Mouse (Mus musculus): Measurements from ENCODE around the gene Ap1s3. TPM values are rescaled to one million over a fixed set of nuclear protein-coding genes. Genes with fewer than 3 reads are reported as not detected.

Ap1s3 gene
- polyA plus RNA-seq (2015; fragmentation: Nextera tagmentation; extraction: Ambion mirVana) = 0.51 and 1.3 TPM in 2 replicates

DNA sequence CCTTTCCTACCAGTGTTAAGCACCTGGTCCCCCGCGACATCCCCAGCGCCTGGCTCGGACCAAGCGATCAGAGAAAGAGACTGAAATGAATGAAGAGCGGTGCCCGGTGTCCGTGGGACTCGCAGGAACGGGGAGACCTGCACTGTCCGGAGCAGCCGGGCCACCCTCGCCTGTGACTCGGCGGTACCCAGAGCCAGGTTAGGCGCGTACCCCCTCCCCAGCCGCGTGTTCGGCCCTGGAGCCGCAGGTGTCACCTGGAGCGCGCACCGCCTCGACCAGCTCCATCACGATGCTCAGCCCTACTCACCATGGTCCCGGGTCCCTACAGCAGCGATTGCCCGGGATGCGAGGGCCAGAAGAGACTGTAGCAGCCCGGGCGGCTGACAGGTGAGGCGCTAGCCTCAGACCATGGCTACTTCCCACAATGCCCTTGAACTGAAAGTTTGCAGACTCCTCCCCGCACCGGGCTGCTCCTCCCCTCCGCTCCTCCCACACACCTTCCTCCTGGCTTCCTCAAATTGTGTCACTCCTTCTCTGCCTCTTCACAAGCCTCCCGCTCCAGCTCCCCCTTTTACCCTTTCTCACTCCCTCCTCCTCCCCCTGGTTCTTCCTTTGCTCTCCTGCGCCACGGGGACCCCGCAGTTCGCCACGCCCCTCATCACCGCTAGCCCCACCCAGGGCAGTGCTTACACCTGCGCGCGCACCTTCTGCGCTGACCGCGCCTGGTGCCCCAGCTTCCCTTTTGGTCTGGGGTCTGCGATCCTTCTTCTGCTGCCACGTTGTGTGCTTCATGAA lies at the start of gene Ap1s3:
Gene Ap1s3 (minus strand): TSS at position 430 of the 795 bp plus-strand sequence.
- Histone ChIP-seq H3K36me3 (no peaks in the 10 kb centered on the region), H3K27ac (no peak within 1 kb of the TSS; the same call in 1 of the 2 replicates), H3K9me3 (no peaks in the 10 kb centered on the region), H3K9ac (peak within 1 kb of the TSS; percentile 73), H3K27me3 (peaks cover 29% of the 10 kb centered on the region), H3K4me3 (peak within 1 kb of the TSS; percentile 72), H3K4me1 (peaks cover 11% of the 10 kb centered on the region), H3K4me2 (peak within 1 kb of the TSS; percentile 97)
- peak; percentile 81 for ATAC-seq (ENCODE audit: insufficient number of reproducible peaks, insufficient read depth, low FRiP score, low TSS enrichment, low read depth)
- under 1% methylated on average over 51 of the region's 51 CpGs for WGBS

DNA sequence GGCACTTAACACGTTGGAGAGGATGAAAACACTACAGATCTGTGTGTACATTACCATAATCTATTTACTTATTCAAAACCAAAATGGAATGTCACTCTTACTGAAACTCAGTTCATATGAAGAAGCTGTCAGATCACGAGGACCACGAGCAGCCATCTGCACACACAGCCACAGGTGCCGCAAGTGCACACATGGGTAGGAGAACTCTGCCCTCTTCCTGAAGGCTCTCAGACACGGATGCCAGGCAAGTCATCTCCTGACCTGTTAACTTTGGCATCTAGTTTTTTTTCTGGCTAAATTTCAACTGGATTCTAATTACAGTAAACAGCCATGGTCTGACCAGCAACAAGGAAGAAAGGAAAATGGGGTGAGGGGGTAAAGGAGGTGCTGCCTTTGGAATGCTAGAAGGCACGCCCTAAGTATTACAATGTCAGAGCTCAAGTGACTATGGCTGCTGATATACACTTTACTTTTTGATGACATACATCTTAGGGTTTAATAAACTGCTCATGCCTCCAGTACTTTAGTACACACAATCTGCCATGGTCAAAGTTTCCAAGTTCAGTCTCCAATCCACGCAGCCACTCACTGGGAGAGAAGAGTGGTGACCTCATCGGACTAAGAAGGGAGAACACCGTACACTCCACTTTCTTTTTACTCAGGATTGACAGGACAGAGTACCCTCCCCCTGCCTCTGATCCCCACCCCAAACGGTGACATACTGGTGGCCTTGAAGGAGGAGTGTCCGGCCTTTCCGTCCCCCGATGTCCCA lies 42.6 kb upstream of the Ap1s3 start:
- H3K9me3 ChIP-seq = no peaks in the 10 kb centered on the region
- peaks cover 25% of the 10 kb centered on the region; the same call in 1 of the 2 replicates for H3K36me3 ChIP-seq
- peaks cover 11% of the 10 kb centered on the region; the same call in 1 of the 2 replicates for H3K4me1 ChIP-seq
- no peak overlapping the region for H3K4me3 ChIP-seq
- 87% methylated on average over 13 of the region's 13 CpGs for WGBS
- H3K27ac ChIP-seq = no peak overlapping the region
- H3K27me3 ChIP-seq = no peaks in the 10 kb centered on the region
- H3K4me2 ChIP-seq = no peak overlapping the region
- no peak for ATAC-seq (ENCODE audit: insufficient number of reproducible peaks, insufficient read depth, low FRiP score, low TSS enrichment, low read depth)
- H3K9ac ChIP-seq = no peak overlapping the region

DNA sequence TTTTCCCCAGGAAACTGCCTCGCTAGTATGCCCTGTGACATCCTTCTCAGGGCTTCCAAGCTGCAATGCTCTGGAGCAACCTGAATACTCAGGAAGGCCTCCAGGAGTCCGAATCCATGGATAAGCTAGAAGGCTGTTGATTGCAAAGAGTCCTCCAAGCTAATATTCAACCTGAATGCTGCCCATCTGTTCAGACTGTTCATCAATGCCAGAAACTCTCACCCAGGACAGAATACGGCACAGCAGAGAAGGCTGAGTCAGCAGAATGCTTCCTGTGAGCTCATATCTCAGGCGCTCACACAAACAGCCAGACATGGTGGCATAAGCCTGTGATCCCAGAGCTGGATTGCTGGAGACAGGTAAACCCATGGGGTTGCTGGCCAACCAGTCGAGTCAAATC lies 41.3 kb upstream of the Ap1s3 start:
- Histone ChIP-seq H3K4me3 (no peak overlapping the region), H3K4me1 (peaks cover 11% of the 10 kb centered on the region; the same call in 1 of the 2 replicates), H3K9me3 (no peaks in the 10 kb centered on the region), H3K27me3 (no peaks in the 10 kb centered on the region), H3K9ac (no peak overlapping the region), H3K4me2 (no peak overlapping the region), H3K27ac (no peak overlapping the region), H3K36me3 (peaks cover 26% of the 10 kb centered on the region; the same call in 1 of the 2 replicates)
- ATAC-seq (ENCODE audit: insufficient number of reproducible peaks, insufficient read depth, low FRiP score, low TSS enrichment, low read depth) = no peak
- WGBS = 82% methylated on average over 5 of the region's 5 CpGs

DNA sequence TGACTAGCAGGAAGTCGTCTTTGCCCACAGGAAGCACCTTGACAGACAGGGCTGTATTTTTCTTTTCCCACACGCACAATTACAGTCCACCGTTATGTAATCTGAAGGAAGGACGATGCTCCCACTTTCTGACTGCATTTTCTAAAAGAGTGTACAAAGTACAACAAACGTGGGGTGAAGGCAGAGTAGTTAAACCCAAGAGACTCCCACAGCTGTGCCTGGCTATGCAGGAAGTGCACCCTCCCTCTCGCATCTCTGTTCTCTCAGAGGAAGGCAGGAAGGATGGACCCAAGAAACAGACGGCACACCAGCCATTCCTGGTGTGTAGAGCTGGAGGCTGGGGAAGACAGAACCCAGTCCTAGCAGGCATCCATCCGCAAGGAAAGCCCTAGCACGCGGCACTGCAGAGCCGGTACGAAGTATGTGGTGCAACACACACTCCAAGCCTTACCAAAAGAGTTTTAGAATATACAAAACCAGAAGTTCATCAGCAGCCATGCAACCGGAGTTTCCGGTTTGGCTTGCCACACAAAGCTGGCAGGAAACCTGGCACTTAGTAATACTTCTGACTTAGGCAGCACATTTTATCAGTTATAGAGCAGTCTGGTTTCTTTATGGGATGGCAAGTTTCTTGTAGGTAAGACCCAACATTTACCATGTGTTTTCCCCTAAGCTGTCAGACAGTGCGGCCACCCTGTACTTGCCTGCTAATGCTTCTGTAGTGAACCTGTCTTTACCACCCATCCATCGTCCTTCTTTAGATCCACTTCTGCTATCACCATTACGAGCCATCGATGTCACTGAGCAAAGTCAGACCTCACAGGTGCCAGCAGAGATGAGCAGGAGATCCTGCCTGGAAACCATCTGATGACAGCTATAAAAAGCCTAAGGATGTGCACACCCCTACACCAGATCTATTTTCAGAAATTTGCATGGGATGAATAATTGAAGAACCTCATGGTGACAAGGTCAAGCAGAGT lies 39.7 kb upstream of the Ap1s3 start:
- H3K27ac ChIP-seq = peak overlapping the region; percentile 65
- H3K27me3 ChIP-seq = no peaks in the 10 kb centered on the region
- no peak overlapping the region for H3K9ac ChIP-seq
- no peak overlapping the region for H3K4me3 ChIP-seq
- WGBS = 69% methylated on average over 18 of the region's 18 CpGs
- H3K36me3 ChIP-seq = peaks cover 36% of the 10 kb centered on the region
- no peaks in the 10 kb centered on the region for H3K9me3 ChIP-seq
- no peak for ATAC-seq (ENCODE audit: insufficient number of reproducible peaks, insufficient read depth, low FRiP score, low TSS enrichment, low read depth)
- H3K4me1 ChIP-seq = peaks cover 11% of the 10 kb centered on the region; the same call in 1 of the 2 replicates
- no peak overlapping the region for H3K4me2 ChIP-seq

DNA sequence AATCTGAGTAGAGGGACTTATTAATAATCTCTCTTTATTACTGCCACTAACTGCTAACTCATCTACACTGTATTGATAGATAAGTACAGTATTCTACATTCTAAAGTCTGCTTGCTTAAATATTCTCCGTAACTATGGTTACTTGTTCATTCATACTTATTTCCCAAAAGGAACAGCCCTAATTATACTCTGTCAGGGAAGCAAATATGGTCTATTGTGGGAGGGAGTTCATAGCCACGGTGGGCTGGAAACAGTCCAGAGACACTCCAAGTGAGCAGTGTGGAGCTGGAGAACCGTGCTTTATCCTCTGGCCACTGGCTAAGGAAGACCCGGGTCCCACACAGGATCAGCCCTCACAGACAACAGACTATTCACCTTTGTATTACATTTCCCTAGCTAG lies 38.9 kb upstream of the Ap1s3 start:
- WGBS = 61% methylated on average over 4 of the region's 4 CpGs

DNA sequence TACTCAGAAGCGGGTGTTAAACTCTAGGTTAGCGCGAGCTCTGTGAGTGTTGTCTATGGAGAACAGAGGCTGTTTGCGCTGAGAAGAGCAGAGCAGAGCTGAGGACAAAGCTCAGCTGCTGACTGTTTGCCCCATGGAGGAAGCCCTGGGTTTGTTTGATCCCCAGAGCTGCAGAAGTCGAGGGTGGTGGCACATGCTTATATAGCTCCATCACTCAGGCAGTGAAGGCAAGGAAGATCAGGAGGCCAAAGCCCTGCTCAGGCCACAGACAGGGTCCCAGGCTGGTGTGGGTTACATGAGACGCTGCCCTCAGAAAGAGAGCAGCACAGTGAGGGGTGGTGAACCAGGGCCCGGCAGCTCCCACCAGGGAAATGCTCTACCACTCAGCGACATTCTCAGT lies 38.4 kb upstream of the Ap1s3 start:
- Histone ChIP-seq H3K4me2 (no peak overlapping the region), H3K27me3 (no peaks in the 10 kb centered on the region), H3K36me3 (peaks cover 43% of the 10 kb centered on the region), H3K9ac (no peak overlapping the region), H3K4me1 (peaks cover 11% of the 10 kb centered on the region; the same call in 1 of the 2 replicates), H3K9me3 (no peaks in the 10 kb centered on the region), H3K4me3 (no peak overlapping the region), H3K27ac (0 out of 2 replicates have a peak overlapping the region, but pooled peaks have one; percentile 28)
- 79% methylated on average over 8 of the region's 8 CpGs for WGBS
- ATAC-seq (ENCODE audit: insufficient number of reproducible peaks, insufficient read depth, low FRiP score, low TSS enrichment, low read depth) = no peak

More for the DNA sequence above, 38.9 kb upstream of the Ap1s3 start:
- Histone ChIP-seq H3K4me3 (no peak overlapping the region), H3K27ac (0 out of 2 replicates have a peak overlapping the region, but pooled peaks have one; percentile 65), H3K4me1 (peaks cover 11% of the 10 kb centered on the region; the same call in 1 of the 2 replicates), H3K9ac (no peak overlapping the region), H3K27me3 (no peaks in the 10 kb centered on the region), H3K4me2 (no peak overlapping the region), H3K36me3 (peaks cover 40% of the 10 kb centered on the region), H3K9me3 (no peaks in the 10 kb centered on the region)
- ATAC-seq (ENCODE audit: insufficient number of reproducible peaks, insufficient read depth, low FRiP score, low TSS enrichment, low read depth) = no peak

DNA sequence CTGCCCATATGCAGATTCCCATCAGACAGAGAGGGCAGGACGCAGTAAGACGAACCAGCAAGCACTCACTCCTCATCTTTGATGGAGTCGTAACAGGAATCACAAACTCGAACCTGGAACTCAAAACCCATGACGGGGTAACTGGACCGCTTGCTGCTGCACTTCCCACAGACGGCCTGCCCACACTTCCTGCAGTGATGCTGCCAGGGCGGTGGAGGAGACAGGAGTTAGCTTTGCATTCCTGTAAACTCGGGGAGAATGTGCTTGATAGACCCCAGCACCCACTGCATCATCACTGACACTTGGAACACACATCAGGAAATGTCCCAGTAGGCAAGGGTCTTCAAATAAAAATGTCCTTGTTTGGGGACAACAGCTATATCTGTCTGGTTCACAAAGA lies 35.6 kb upstream of the Ap1s3 start:
- peaks cover 11% of the 10 kb centered on the region; the same call in 1 of the 2 replicates for H3K4me1 ChIP-seq
- 89% methylated on average over 9 of the region's 9 CpGs for WGBS
- peaks cover 36% of the 10 kb centered on the region for H3K36me3 ChIP-seq
- H3K4me3 ChIP-seq = no peak overlapping the region
- H3K27me3 ChIP-seq = no peaks in the 10 kb centered on the region
- H3K9me3 ChIP-seq = no peaks in the 10 kb centered on the region
- no peak for ATAC-seq (ENCODE audit: insufficient number of reproducible peaks, insufficient read depth, low FRiP score, low TSS enrichment, low read depth)
- H3K9ac ChIP-seq = no peak overlapping the region
- no peak overlapping the region for H3K27ac ChIP-seq
- H3K4me2 ChIP-seq = no peak overlapping the region

DNA sequence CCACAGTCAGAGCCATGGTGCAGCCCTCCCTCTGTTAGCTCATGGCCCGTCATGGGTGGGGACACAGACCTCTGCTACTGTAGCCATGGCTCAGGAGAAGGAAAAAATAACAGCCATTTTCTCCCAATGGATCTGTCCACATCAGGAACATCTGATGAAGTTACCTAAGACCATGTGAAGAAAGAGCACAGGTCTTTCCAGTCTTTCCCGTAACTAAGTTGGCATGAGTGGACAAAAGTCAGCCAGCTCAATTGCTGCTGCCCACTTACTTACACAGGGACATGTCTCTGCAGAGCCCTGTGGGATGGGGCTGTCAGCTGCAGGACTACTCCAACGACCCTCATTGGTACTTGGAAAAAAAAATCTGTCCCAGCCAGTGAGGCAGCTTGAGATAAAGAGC lies 34.9 kb upstream of the Ap1s3 start:
- Histone ChIP-seq H3K4me1 (peaks cover 11% of the 10 kb centered on the region; the same call in 1 of the 2 replicates), H3K27ac (no peak overlapping the region), H3K9ac (no peak overlapping the region), H3K9me3 (no peaks in the 10 kb centered on the region), H3K4me2 (no peak overlapping the region), H3K27me3 (no peaks in the 10 kb centered on the region), H3K4me3 (no peak overlapping the region), H3K36me3 (peaks cover 34% of the 10 kb centered on the region)
- ATAC-seq (ENCODE audit: insufficient number of reproducible peaks, insufficient read depth, low FRiP score, low TSS enrichment, low read depth) = no peak
- 83% methylated on average over 3 of the region's 3 CpGs for WGBS

DNA sequence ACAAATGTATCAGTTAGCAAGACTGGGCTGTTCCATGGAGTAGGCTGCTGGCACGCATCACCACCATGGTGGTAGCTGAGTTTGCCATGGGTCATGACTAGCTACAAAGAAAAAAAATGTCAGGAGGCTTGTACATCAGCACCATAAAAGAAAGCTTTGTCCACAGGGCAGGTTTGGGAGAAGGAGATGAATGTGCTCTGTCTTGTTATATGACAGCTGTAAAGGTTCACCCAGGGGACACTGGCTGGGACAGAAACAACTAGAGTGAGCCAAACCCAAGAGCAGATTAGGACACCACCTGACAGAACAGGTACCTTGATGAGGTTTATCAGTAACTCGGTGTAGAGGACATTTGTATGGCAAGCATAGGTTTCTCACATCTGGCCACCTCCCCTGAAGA lies 32.9 kb upstream of the Ap1s3 start:
- Histone ChIP-seq H3K9ac (no peak overlapping the region), H3K4me1 (no peaks in the 10 kb centered on the region), H3K4me3 (no peak overlapping the region), H3K9me3 (no peaks in the 10 kb centered on the region), H3K27me3 (no peaks in the 10 kb centered on the region), H3K4me2 (no peak overlapping the region), H3K36me3 (peaks cover 33% of the 10 kb centered on the region), H3K27ac (no peak overlapping the region)
- no peak for ATAC-seq (ENCODE audit: insufficient number of reproducible peaks, insufficient read depth, low FRiP score, low TSS enrichment, low read depth)
- 94% methylated on average over 2 of the region's 2 CpGs for WGBS

DNA sequence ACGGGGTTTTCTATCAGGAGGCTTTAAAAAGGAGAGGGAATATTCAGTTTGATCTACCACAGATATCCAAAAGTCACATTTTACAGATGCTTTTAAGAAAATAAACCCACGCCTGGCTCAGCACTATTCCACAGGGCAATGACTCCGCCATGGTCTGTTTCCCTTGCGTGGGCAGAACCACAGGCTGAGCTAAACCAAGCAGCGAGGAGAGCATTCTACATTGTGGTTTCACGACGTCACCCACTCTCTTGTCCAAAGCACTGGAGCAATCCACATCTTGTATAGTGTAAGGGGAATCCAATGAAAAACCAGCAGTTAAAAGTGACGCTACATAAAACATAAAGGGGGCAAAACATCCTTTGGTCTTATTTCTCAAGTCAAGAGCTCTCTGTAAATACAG lies 31.7 kb upstream of the Ap1s3 start:
- H3K4me1 ChIP-seq = peaks cover 1% of the 10 kb centered on the region; the same call in 1 of the 2 replicates
- no peaks in the 10 kb centered on the region for H3K27me3 ChIP-seq
- no peak overlapping the region for H3K4me3 ChIP-seq
- H3K36me3 ChIP-seq = peaks cover 29% of the 10 kb centered on the region
- no peak overlapping the region for H3K9ac ChIP-seq
- no peak overlapping the region for H3K4me2 ChIP-seq
- WGBS = 69% methylated on average over 8 of the region's 8 CpGs
- no peak overlapping the region for H3K27ac ChIP-seq
- ATAC-seq (ENCODE audit: insufficient number of reproducible peaks, insufficient read depth, low FRiP score, low TSS enrichment, low read depth) = no peak
- H3K9me3 ChIP-seq = no peaks in the 10 kb centered on the region

DNA sequence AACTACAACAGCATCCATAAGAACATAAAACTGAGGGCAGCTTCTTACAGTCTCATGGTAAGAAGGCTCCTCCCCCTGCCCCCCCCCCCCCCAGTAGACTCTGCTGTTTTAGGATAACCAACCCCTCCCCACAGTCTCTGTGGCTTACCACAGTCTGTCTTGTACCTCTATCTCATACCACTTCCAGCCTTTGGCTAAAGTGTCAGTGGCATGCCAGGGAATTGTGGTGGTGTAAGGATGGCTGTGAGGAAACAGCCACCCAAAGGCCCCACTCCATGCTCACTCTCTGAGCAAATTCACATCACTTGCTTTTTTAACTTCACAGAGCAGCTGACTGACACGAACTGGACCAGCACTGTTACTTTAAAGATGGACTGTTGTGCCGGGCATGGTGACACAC lies 26.7 kb upstream of the Ap1s3 start:
- no peaks in the 10 kb centered on the region for H3K36me3 ChIP-seq
- no peak overlapping the region for H3K4me2 ChIP-seq
- H3K9me3 ChIP-seq = no peaks in the 10 kb centered on the region
- H3K27ac ChIP-seq = no peak overlapping the region
- WGBS = 79% methylated on average over 2 of the region's 2 CpGs
- ATAC-seq (ENCODE audit: insufficient number of reproducible peaks, insufficient read depth, low FRiP score, low TSS enrichment, low read depth) = no peak
- H3K4me3 ChIP-seq = no peak overlapping the region
- H3K9ac ChIP-seq = no peak overlapping the region
- H3K27me3 ChIP-seq = no peaks in the 10 kb centered on the region
- peaks cover 17% of the 10 kb centered on the region for H3K4me1 ChIP-seq

All from embryonic facial prominence, embryonic 13.5 days (tissue).